Mouse (Mus musculus) effector memory CD4-positive, alpha-beta T cell, adult 7 months (primary cell): ENCODE results near the gene Ppp1r15a. TPM values are rescaled to one million over a fixed set of nuclear protein-coding genes. Genes with fewer than 3 reads are reported as not detected.

Experiments used
- polyA plus RNA-seq: library from polyadenylated mRNA; unstranded; fragments of 100-300 nt; shearing (Covaris generic); gene quantifications from one replicate; pipeline ENCODE4 v1.2.1, GENCODE M21; 2017

The Ppp1r15a gene
- polyA plus RNA-seq: 751 TPM

GRCm38 (mm10) chr7:45525809-45526473, at the start of gene Ppp1r15a, which contains the start of gene Plekha4:
Gene Ppp1r15a, minus strand, starts transcription at chr7:45526268.
Gene Plekha4, plus strand, starts transcription at chr7:45526330.

GRCm38 (mm10) chr7:45570103-45570741, 44.2 kb upstream of the Ppp1r15a start, which contains the start of gene Bcat2:
Gene Bcat2, plus strand, starts transcription at chr7:45570153.

GRCm38 (mm10) chr7:45554744-45555143, 28.7 kb upstream of the Ppp1r15a start, which contains the start of gene Hsd17b14:
Gene Hsd17b14, plus strand, starts transcription at chr7:45554893.

GRCm38 (mm10) chr7:45509912-45510787, 15.9 kb downstream of the Ppp1r15a start, which contains the start of gene Nucb1:
Gene Nucb1, minus strand, starts transcription at chr7:45510406.

GRCm38 (mm10) chr7:45488293-45489204, 37.5 kb downstream of the Ppp1r15a start, which contains the start of gene Dhdh:
Gene Dhdh, minus strand, starts transcription at chr7:45488805.

GRCm38 (mm10) chr7:45486761-45487415, 39.2 kb downstream of the Ppp1r15a start, which contains the start of gene Gm45808:
Gene Gm45808, minus strand, starts transcription at chr7:45486811.

GRCm38 (mm10) chr7:45481374-45481927, 44.6 kb downstream of the Ppp1r15a start, which contains the start of gene Tulp2:
Gene Tulp2, plus strand, starts transcription at chr7:45481877.

Other genes with a start within 250 kb of the Ppp1r15a start
- gene Slc6a21, start 248.8 kb downstream of the Ppp1r15a start, polyA plus RNA-seq: 0.93 TPM
- gene Trpm4, start 192.5 kb downstream of the Ppp1r15a start, polyA plus RNA-seq: 5.0 TPM
- gene Hrc, start 191.0 kb downstream of the Ppp1r15a start, polyA plus RNA-seq: not detected
- gene Ppfia3, start 159.2 kb downstream of the Ppp1r15a start, polyA plus RNA-seq: 0.12 TPM
- gene Lin7b, start 155.7 kb downstream of the Ppp1r15a start, polyA plus RNA-seq: not detected
- 211 TPM for gene Snrnp70, start 130.5 kb downstream of the Ppp1r15a start, polyA plus RNA-seq
- not detected for gene Kcna7, start 120.6 kb downstream of the Ppp1r15a start, polyA plus RNA-seq
- 0.60 TPM for gene Ntf5, start 112.6 kb downstream of the Ppp1r15a start, polyA plus RNA-seq
- not detected for gene Lhb, start 105.4 kb downstream of the Ppp1r15a start, polyA plus RNA-seq
- 3.2 TPM for gene Gys1, start 91.4 kb downstream of the Ppp1r15a start, polyA plus RNA-seq
- 32.3 TPM for gene Ruvbl2, start 88.2 kb downstream of the Ppp1r15a start, polyA plus RNA-seq
- 2,366 TPM for gene Ftl1, start 66.4 kb downstream of the Ppp1r15a start, polyA plus RNA-seq
- 236 TPM for gene Bax, start 59.4 kb downstream of the Ppp1r15a start, polyA plus RNA-seq
- 1.3 TPM for gene Tulp2, start 44.4 kb downstream of the Ppp1r15a start, polyA plus RNA-seq
- 0.89 TPM for gene Gm45808, start 39.5 kb downstream of the Ppp1r15a start, polyA plus RNA-seq
- 0.80 TPM for gene Dhdh, start 37.5 kb downstream of the Ppp1r15a start, polyA plus RNA-seq
- 218 TPM for gene Nucb1, start 15.9 kb downstream of the Ppp1r15a start, polyA plus RNA-seq
- 1.3 TPM for gene Plekha4, start 62 bp upstream of the Ppp1r15a start, polyA plus RNA-seq
- 2.0 TPM for gene Hsd17b14, start 28.6 kb upstream of the Ppp1r15a start, polyA plus RNA-seq
- 38.0 TPM for gene Bcat2, start 43.9 kb upstream of the Ppp1r15a start, polyA plus RNA-seq
- gene Fgf21, start 89.2 kb upstream of the Ppp1r15a start, polyA plus RNA-seq: not detected
- gene Fut1, start 91.0 kb upstream of the Ppp1r15a start, polyA plus RNA-seq: 1.2 TPM
- not detected for gene Izumo1, start 95.5 kb upstream of the Ppp1r15a start, polyA plus RNA-seq
- not detected for gene Rasip1, start 101.2 kb upstream of the Ppp1r15a start, polyA plus RNA-seq
- 1.1 TPM for gene Mamstr, start 113.7 kb upstream of the Ppp1r15a start, polyA plus RNA-seq
- gene Fut2, start 140.1 kb upstream of the Ppp1r15a start, polyA plus RNA-seq: 0.89 TPM
- gene Ntn5, start 157.8 kb upstream of the Ppp1r15a start, polyA plus RNA-seq: not detected
- gene Sec1, start 168.1 kb upstream of the Ppp1r15a start, polyA plus RNA-seq: not detected
- gene Car11, start 173.6 kb upstream of the Ppp1r15a start, polyA plus RNA-seq: 1.3 TPM
- 7.4 TPM for gene Dbp, start 178.8 kb upstream of the Ppp1r15a start, polyA plus RNA-seq
- 1,531 TPM for gene Rpl18, start 189.2 kb upstream of the Ppp1r15a start, polyA plus RNA-seq
- gene Sphk2, start 191.7 kb upstream of the Ppp1r15a start, polyA plus RNA-seq: 17.9 TPM
- gene Fam83e, start 194.9 kb upstream of the Ppp1r15a start, polyA plus RNA-seq: 0.57 TPM
- not detected for gene Spaca4, start 199.5 kb upstream of the Ppp1r15a start, polyA plus RNA-seq